Mouse (Mus musculus) stomach, postnatal 0 days (tissue): ENCODE results near the gene Rplp0.

Experiments
- CTCF ChIP-seq: IDR thresholded peaks from 2 replicates; pipeline ENCODE4 v1.5.1; 2016; ENCODE audit warnings: antibody characterized with exemption, low read depth, mild to moderate bottlenecking, moderate library complexity
- EP300 ChIP-seq: optimal IDR thresholded peaks from 2 replicates; pipeline ENCODE3; 2016; ENCODE audit warnings: antibody characterized with exemption

- TF ChIP-seq CTCF (peak; percentile 64), EP300 (no peak)
These were observed 5.6 kb downstream of the Rplp0 start, which contains the start of gene Gcn1l1 for GRCm38 (mm10) chr5:115564737-115565393.
